Mouse (Mus musculus) brain, embryonic 14.5 days (tissue): ENCODE measurements at regions not wholly inside any gene's neighbourhood (a gene's known extent, or its start where the extent isn't known, plus 50 kb on each side); places are given as distances from the start of the nearest gene placed in this dataset.
A peak's percentile ranks its signal among the peaks of the same experiment; 100 is the strongest.

Source experiments
- DNase-seq: peaks from one replicate; pipeline ENCODE4 v3.0.0-alpha.2; 2011; ENCODE audit warnings: low read depth
- CTCF ChIP-seq: fragments of 200-500 bp; IDR thresholded peaks from 2 replicates; pipeline ENCODE4 v1.5.1; 2012; ENCODE audit warnings: inconsistent platforms, mild to moderate bottlenecking, moderate library complexity, borderline replicate concordance; ENCODE audit not compliant: insufficient read depth, insufficient read length; ENCODE audit errors: extremely low read depth
- POLR2A ChIP-seq: fragments of 200-500 bp; IDR thresholded peaks from 2 replicates; pipeline ENCODE4 v1.6.1; 2012; ENCODE audit warnings: mild to moderate bottlenecking, inconsistent platforms, borderline replicate concordance; ENCODE audit not compliant: poor library complexity, insufficient read depth, insufficient read length, severe bottlenecking; ENCODE audit errors: extremely low read depth

DNA sequence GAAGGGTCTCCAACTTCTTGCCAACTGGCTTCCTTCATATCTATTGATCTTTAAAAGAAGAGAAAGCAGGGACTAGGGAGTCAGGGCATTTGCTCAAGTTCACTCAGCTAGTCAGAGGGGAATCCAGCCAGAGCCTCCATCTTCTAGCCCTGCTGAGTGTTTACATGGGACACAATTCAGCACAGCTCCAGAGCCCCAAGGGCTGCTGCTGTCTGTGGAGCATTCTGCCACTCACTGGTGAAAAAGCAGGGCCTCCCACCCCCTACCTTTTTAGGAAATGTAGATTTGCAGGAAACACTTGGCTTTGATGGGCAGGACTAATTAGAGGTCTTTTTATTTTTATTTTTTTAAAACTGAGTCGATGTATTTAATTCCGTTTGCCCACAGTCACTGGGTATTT is 213.0 kb upstream of the Tle3 start:
- TF ChIP-seq POLR2A (no peak), CTCF (no peak)
- peak; percentile 60 for DNase-seq

- no peak for DNase-seq
- TF ChIP-seq POLR2A (no peak), CTCF (no peak)
Observed at GRCm38 (mm10) chr9:61159616-61160015, 212.6 kb upstream of the Tle3 start.

GRCm38 (mm10) chr9:61162884-61163283 is 209.3 kb upstream of the Tle3 start:
- DNase-seq: no peak
- TF ChIP-seq CTCF (no peak), POLR2A (no peak)

- DNase-seq: peak; percentile 61
- no peak for TF ChIP-seq CTCF
Observed at GRCm38 (mm10) chr9:61163671-61164288, 208.4 kb upstream of the Tle3 start.

GRCm38 (mm10) chr9:61164501-61165251 is 207.5 kb upstream of the Tle3 start:
- TF ChIP-seq CTCF (no peak), POLR2A (no peak)
- DNase-seq: peak; percentile 59

DNA sequence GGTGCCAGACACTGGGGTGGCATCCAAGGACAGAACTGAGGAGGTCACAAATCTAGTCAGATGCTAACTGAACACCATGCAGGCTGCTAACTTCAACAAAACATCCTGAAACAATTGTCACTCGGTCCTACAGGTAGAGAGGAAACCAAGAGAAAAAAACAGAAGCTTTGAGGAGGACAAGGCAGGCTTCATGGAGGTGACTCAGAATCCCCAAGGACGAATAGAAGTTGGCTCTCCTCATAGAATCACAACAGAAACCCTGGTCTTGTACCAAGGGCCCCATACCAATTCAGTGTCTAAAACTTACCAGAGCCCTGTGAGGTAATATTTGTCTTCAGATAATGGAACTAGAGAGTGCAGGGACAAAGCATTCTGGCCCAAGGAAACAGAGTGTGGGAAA is 206.1 kb upstream of the Tle3 start:
- TF ChIP-seq CTCF (no peak), POLR2A (no peak)
- no peak for DNase-seq

DNA sequence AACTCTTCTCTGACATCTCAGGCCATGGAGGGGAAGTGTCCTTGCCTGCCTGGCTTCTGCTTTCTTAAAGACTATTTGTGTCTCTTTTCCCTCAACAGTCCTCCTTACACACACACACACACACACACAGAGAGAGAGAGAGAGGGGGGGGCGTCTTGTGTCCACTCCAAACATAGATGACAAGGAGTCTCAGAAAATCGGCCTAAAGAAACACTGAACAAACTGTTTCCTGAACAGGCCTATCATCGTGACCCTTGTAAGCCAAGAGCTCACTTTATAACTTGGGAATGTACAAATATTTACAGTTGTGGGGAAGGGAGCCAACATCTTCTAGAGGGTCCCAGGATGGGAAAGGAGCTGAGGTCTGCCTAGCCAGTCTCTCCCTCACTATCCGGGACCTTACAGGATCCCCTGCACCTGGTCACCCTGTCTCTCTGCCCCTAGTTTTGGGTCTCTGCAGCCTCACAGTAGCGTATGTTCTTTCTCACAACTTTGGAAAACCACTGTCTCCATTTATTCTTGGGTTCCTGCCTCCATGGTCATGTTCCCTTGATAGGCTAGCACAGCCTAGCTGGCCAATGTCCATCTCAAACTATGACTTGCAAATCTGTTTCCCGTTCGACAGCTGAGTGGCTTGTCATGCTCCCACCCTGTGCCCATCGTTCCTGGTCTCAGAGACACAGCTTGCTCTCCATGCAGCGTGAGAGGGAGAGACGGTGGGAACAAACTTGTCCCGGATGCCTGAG is 204.9 kb upstream of the Tle3 start:
- no peak for TF ChIP-seq CTCF
- no peak for TF ChIP-seq POLR2A

DNA sequence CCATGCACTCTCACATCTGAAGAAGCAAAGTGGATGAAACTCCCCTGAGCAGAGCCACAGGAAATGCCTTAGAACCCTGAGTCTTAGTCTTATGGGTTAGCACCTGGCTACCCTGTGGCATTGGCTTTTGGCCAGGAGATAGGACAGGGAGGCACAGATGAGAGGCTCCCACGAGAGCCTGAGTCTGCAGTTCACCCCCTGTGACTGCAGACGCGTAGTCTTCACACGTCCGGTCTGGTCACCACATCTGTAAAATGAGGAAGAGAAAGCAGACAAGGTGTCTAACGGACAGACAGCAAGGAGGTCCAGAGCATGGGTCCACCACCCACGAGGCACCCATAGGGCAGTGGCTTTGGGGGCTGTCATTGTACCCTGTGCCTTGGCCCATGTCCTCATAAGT is 203.2 kb upstream of the Tle3 start:
- TF ChIP-seq POLR2A: no peak
- no peak for TF ChIP-seq CTCF
- DNase-seq: no peak

More for the DNA sequence above, 204.9 kb upstream of the Tle3 start:
- DNase-seq: no peak

- TF ChIP-seq POLR2A: no peak
- TF ChIP-seq CTCF: no peak
- DNase-seq: no peak
Observed at GRCm38 (mm10) chr9:61169506-61170090, 202.6 kb upstream of the Tle3 start.

GRCm38 (mm10) chr9:61170921-61171320 is 201.2 kb upstream of the Tle3 start:
- TF ChIP-seq POLR2A (no peak), CTCF (no peak)
- DNase-seq: no peak

GRCm38 (mm10) chr9:61172421-61172820 is 199.7 kb upstream of the Tle3 start:
- DNase-seq: no peak
- TF ChIP-seq POLR2A (no peak), CTCF (no peak)

- TF ChIP-seq CTCF (no peak), POLR2A (no peak)
Observed at GRCm38 (mm10) chr9:61173548-61173947, 198.6 kb upstream of the Tle3 start.

DNA sequence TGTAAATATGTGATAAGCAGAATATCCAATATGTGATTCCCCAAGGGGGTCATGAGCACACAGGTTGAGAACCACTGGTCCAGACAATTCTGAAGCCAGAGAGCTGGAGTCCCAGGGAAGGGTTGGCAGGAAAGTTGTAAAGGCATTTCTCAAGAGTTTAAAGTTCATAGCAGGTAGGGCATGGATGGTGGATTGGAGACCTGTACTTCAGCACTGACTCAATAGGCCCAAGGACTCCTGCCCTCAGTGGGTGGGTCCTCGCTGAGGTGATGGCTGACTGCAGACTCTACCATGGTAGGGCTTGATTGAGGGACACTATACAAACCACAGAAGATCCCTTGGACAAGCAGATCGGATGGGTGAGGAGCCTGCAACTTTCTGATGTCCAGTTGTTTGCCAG is 196.8 kb upstream of the Tle3 start:
- TF ChIP-seq POLR2A (no peak), CTCF (no peak)
- no peak for DNase-seq

More at GRCm38 (mm10) chr9:61173548-61173947, 198.6 kb upstream of the Tle3 start:
- DNase-seq: no peak
